Mouse (Mus musculus) bone marrow, adult 2 months (tissue): ENCODE data around the gene Psmb3. TPM values are rescaled to one million over a fixed set of nuclear protein-coding genes. Genes with fewer than 3 reads are reported as not detected.
"Not testable (repeated sequence)": the region's sequence is repeated elsewhere in the genome, so short reads cannot be mapped to it uniquely, and the experiment has no call there.

Source experiments
- H3K27ac ChIP-seq: fragments of 200-500 bp; 2 replicates; pipeline ENCODE4 v1.5.1; 2012; ENCODE audit warnings: low read depth, mild to moderate bottlenecking, control low read depth, inconsistent platforms, low read length; ENCODE audit not compliant: control insufficient read depth, poor library complexity, insufficient read depth
- H3K4me1 ChIP-seq: fragments of 200-500 bp; 2 replicates; pipeline ENCODE4 v1.6.1; 2011; ENCODE audit warnings: low read length; ENCODE audit not compliant: control insufficient read depth, insufficient read depth
- H3K4me3 ChIP-seq: fragments of 200-500 bp; replicated peaks from 2 replicates; pipeline ENCODE3; 2011; ENCODE audit warnings: mild to moderate bottlenecking, low read depth, low read length, control low read depth; ENCODE audit not compliant: control insufficient read depth
- CTCF ChIP-seq: fragments of 200-500 bp; IDR thresholded peaks from 2 replicates; pipeline ENCODE4 v1.5.1; 2011; ENCODE audit warnings: low read length, control low read depth; ENCODE audit not compliant: control insufficient read depth, insufficient read depth
- POLR2A ChIP-seq: fragments of 200-500 bp; IDR thresholded peaks from 2 replicates; pipeline ENCODE4 v1.6.1; 2011; ENCODE audit warnings: low read depth, mild to moderate bottlenecking, control low read depth, low read length, borderline replicate concordance; ENCODE audit not compliant: control insufficient read depth
- whole genome bisulfite sequencing: fragments of 180-500 bp; shearing (Covaris S2); methylation state at CpG from one replicate; pipeline ENCODE4 v1.1.7; 2018; 5-methylcytosine and 5-hydroxymethylcytosine counted together
- polyA plus RNA-seq: library from polyadenylated mRNA; stranded (reverse); fragments of >200 nt; gene quantifications from 2 replicates; pipeline ENCODE4 v1.2.4, GENCODE M21; 2011; ENCODE audit warnings: low replicate concordance; ENCODE audit not compliant: missing spikeins, insufficient read depth, insufficient read length

Psmb3 gene
- polyA plus RNA-seq, 1 experiment = 152 TPM

DNA sequence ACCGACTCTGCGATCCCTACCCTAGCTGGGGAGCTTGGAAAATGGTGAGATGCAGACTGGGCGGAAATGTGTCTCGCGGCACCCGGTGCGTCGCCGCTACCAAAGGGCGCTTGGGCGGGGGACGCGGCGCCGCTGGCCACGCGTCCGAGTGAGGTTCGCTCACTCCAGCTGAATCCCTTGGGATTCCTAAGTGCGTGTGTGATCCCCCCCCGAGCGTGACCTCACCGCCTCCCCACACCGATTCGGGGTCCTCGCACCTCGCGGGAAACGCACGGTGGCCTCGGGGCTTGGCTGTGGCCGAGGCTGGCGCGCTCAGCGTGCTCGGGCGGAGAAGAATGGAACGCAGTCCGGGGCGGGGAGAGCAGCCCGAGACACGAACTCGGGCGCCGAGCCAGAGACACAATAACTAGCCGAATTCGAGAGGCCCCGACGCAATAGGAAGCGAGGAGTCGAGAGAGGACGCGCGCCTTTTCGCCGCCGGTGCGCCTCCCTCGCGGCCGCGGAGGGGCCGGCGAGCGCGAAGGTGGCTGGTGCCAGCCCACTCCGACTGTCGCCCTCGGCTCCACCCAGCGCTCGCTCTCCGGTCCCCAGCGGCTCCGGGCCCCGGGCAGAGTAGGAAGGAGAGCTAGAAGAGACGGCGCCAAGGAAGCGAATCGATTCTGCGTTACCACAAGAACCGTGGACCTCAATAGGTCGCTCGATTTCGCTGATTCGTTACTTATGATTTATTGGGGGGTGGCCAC is 3.0 kb upstream of the Psmb3 start, which contains the start of gene Pcgf2:
Gene Pcgf2 (minus strand): TSS at position 495 of the 743 bp plus-strand sequence.
- Histone ChIP-seq H3K4me1 (peaks cover 1% of the 10 kb centered on the region), H3K4me3 (peak within 1 kb of the TSS; percentile 69), H3K27ac (peak within 1 kb of the TSS; percentile 30; the same call in 1 of the 2 replicates)
- WGBS = under 1% methylated on average over 85 of the region's 85 CpGs
- TF ChIP-seq POLR2A = no peak
- no peak for TF ChIP-seq CTCF

DNA sequence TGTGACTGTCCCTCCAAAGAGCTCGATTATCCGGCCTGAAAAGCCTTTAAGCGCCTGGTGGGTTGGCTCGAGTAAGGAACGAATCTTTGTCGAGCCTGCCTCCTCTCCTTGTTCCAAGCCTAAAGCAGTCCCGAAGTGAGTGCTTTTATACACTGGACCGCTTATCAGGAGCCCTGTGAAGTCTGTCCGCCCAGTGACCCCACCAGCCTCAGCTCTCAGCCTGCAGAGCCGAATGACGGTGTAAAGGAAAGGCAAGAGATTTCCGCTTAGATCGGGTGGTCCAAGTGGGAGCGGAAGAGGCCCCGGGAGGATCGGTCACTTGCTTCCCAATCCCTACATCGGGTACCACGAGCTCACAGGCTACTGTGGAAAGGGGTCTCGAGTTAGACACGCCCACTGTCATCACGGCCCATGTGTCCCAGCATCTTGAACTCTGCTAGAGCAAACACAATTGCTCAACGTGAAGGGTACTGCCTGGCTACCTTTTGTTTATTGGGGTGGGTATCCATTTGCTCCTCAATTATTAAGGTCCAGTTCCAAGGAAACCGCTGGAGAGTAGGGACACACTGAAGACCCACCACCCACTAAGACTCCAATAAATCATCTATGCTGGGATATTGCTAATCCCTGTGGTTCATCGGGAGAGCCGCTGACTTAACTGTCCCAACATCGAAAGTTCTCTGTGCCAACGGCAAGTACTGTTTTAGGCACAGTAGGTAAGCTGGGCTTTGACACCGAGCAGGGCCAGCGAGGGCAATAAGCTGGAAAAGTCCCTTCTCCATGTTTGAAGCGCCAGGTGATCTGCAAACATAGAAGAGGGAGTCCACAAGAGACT is 2.2 kb upstream of the Psmb3 start:
- TF ChIP-seq CTCF (no peak), POLR2A (no peak)
- peaks cover 1% of the 10 kb centered on the region for H3K4me1 ChIP-seq
- H3K4me3 ChIP-seq = peak overlapping the region; percentile 69
- 20% methylated on average over 30 of the region's 30 CpGs for WGBS
- H3K27ac ChIP-seq = no peak overlapping the region

DNA sequence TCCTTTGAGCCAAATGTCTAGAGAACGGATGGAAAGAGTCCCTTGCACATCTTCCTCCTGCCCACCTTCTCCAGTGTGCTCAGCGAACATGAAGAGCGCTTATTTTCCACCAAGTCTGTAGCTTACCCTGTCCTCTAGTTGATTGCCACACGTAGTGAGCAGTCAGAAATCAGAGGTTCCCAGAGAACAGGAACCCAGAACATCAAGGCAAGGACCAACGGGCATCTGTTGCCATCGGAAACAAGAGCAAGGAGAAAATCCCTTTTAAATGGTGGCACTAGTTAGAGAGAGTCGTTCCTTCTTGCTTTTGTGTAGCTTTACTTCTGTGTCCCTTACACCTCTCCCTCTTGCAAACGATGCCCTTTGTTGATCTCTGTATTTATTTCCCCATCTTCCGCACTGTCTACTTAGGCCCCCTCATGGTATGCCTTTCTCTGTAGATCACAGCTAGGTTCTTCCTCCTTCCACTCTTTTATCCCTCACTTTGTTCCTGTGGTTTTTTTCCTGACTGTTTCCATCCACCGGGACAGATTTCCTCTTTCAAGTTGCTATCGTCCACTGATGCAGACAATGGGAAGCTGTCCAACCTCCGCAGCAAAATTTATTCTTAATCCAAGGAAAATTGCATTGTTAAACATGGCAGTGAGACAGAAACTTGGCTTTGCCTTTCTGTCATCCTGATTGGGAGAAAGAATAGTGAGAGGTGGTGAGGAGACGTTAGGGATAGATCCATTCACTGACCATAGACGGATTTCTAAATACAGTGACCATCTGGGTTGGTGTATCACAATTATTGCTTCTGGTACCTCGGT is 1.4 kb upstream of the Psmb3 start:
- Histone ChIP-seq H3K4me3 (no peak overlapping the region), H3K27ac (no peak overlapping the region), H3K4me1 (peaks cover 1% of the 10 kb centered on the region)
- TF ChIP-seq POLR2A (no peak), CTCF (no peak)
- 35% methylated on average over 15 of the region's 15 CpGs for WGBS

DNA sequence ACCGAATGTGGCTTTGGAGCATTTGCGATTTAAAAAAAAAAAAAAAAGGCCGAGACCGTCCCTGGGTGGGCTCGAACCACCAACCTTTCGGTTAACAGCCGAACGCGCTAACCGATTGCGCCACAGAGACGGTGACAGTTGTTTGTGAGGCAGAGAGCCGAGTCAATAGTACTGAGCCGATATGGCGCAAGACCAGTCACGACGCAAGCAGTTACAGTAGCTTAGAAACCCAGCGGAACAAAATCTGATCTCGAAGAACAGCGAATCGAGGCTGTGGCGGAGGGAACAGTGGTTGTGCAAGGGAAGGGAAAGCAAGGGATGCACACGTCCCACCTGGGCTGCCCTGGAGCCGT is 830 bp upstream of the Psmb3 start:
- under 1% methylated on average over 24 of the region's 24 CpGs for WGBS
- H3K4me1 ChIP-seq = peaks cover 1% of the 10 kb centered on the region
- no peak for TF ChIP-seq CTCF
- TF ChIP-seq POLR2A = no peak
- H3K27ac ChIP-seq = peak overlapping the region; percentile 70
- peak overlapping the region; percentile 96 for H3K4me3 ChIP-seq

DNA sequence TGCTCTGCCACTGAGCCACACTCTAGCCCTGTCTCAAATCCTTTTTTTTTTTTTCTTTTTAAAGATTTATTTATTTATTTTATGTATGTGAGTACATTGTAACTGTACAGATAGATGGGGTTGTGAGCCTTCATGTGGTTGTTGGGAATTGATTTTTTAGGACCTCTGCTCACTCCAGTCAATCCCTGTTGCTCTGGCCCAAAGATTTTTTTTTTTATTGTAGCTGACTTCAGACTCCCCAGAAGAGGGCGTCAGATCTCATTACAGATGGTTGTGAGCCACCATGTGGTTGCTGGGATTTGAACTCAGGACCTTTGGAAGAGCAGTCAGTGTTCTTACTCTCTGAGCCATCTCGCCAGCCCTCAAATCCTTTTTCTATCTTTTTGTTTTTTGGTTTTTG is 6.9 kb downstream of the Psmb3 start:
- WGBS = 71% methylated on average over 2 of the region's 2 CpGs
- not testable (repeated sequence) for H3K27ac ChIP-seq, H3K4me1 ChIP-seq, H3K4me3 ChIP-seq

DNA sequence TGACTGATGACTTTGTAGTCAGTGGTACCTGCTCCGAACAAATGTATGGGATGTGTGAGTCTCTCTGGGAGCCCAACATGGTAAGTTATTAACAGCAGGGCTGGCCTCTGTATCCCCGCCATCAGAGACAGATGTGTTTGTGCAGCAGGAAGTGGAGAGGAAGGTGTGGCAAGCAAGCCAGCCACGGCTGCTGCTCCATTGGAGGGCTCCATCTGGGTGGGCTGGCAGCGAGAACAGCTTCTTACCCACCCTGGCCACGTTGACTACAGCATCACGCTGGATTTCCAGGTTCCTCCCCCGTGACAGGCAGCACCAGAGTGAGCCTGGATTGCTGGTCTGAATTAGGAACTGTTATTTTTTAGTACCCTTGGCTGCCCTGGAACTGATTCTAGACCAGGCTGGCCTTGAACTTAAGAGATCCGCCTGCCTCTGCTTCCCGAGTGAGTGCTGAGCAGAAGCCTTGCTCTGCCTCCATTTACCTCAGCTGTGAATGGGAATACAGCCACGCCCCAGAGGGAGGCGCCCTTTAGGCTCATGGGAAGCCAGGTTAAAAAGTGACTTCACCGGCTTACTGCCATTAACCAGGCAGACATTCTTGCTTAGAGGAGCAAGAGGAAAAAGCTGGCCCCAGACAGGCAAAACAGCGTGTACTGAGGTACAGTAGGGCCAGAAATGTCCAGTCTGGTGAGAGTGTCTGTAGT is 8.2 kb downstream of the Psmb3 start:
- no peak overlapping the region for H3K4me3 ChIP-seq
- TF ChIP-seq CTCF (no peak), POLR2A (no peak)
- peaks cover 3% of the 10 kb centered on the region; the same call in 1 of the 2 replicates for H3K4me1 ChIP-seq
- WGBS = 53% methylated on average over 13 of the region's 13 CpGs
- no peak overlapping the region for H3K27ac ChIP-seq

DNA sequence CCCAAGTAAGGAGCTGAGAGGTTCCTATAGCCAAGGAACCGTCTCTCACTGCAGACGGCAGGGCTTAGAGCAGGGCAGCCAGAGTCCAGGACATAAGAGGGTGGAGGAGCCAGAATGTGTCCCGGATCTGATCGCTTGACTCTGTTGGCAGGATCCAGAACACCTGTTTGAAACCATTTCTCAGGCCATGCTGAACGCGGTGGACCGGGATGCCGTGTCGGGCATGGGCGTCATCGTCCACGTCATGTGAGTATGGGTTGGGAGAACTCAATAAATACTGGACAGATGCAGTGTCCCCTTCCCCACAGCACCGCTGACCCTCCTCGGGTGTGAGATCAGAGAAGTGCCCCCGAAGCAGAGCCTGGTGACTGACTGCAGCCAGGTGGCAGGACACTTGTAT is 9.1 kb downstream of the Psmb3 start:
- no peak for TF ChIP-seq CTCF
- TF ChIP-seq POLR2A = no peak
- 93% methylated on average over 15 of the region's 15 CpGs for WGBS
- H3K27ac ChIP-seq = no peak overlapping the region

More for the DNA sequence above, 9.1 kb downstream of the Psmb3 start:
- Histone ChIP-seq H3K4me1 (peaks cover 3% of the 10 kb centered on the region; the same call in 1 of the 2 replicates), H3K4me3 (no peak overlapping the region)
